Mouse (Mus musculus) myocyte (in vitro differentiated cells): Measurements from ENCODE around the gene Cog8.

Source experiments
- TCF3 ChIP-seq: IDR thresholded peaks from one replicate; pipeline ENCODE4 v1.6.1; 2011; ENCODE audit warnings: low read depth, control low read depth; ENCODE audit not compliant: insufficient read length
- USF1 ChIP-seq: IDR thresholded peaks from one replicate; pipeline ENCODE4 v1.6.1; 2011; ENCODE audit warnings: low read depth, mild to moderate bottlenecking, control low read depth, moderate library complexity

GRCm38 (mm10) chr8:107031577-107032090 lies 24.9 kb downstream of the Cog8 start:
- TF ChIP-seq USF1 (no peak), TCF3 (no peak)
